Comparison of ENCODE assay signal across 8 mouse cellular contexts in the genomic region with DNA sequence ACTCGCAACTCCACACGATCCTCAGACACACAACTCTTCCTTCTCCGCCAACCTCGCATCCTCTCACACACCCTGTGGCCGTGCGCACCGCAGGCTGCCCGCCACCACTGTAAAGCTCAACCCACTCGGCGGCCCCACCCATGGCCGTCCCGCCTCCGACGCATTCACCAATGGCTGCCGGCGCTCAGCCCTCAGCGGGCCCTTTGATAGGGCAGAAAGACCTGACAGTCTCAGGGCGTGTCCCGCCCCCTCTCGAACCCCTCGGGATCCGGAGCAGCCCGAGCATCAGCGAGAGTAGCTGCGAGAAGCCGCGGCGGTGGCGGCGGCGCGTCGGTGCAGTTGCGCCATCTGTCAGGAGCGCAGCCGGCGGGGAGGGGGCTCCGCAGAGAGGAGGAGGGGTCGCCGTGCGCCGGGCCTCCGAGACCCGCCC. TPM values are rescaled to one million over a fixed set of nuclear protein-coding genes. Genes with fewer than 3 reads are reported as not detected.
DNase-seq lines count a peak whose midpoint lies in the region; ATAC-seq and TF ChIP-seq lines count a peak whose summit lies in the region.

No protein-coding gene starts in this region.

- intact Hi-C loops in gastrocnemius, adult 2 months (cut with DNase I), result no loop called here
- intact Hi-C loops in left cerebral cortex, adult 2 months (cut with DNase I), result loop anchor here (5.0 kb wide), 1 partner anchor 132 kb away; no protein-coding TSS in a partner anchor

- H3K4me1 ChIP-seq in hindbrain, postnatal 0 days (ENCODE audit: insufficient read depth, low read length), result peaks cover 28% of the 10 kb centered on the region

- H3K9ac ChIP-seq in hindbrain, postnatal 0 days (replicated peaks; ENCODE audit: low read length), result peak overlapping the region; percentile 99

- 1% methylated on average over 37 of the region's 44 CpGs for WGBS in hindbrain, postnatal 0 days

- peak overlapping the region; percentile 90 for H3K27ac ChIP-seq in gastrocnemius, adult 2 months
- peak overlapping the region; percentile 97 for H3K27ac ChIP-seq in hindbrain, postnatal 0 days
- peak overlapping the region; percentile 96 for H3K27ac ChIP-seq in left cerebral cortex, adult 2 months

- no peak; the same call in 1 of the 2 replicates for TF ChIP-seq CTCF in gastrocnemius, adult 2 months (IDR thresholded peaks at IDR 0.05)
- TF ChIP-seq CTCF in hindbrain, postnatal 0 days (IDR thresholded peaks at IDR 0.05; ENCODE audit: low read depth), result no peak
- no peak for TF ChIP-seq CTCF in left cerebral cortex, adult 2 months (IDR thresholded peaks at IDR 0.05)

- no peaks in the 10 kb centered on the region for H3K27me3 ChIP-seq in hindbrain, postnatal 0 days (ENCODE audit: insufficient read depth, low read length)

- peak; percentile 99 for DNase-seq in ZHBTc4 (ENCODE audit: low read depth, low spot score)
- peak; percentile 96 for DNase-seq in gastrocnemius, adult 2 months
- peak; percentile 99 for DNase-seq in hindbrain, postnatal 0 days (ENCODE audit: low spot score)
- DNase-seq in left cerebral cortex, adult 2 months (ENCODE audit: extremely low spot score in 1 of 2, low spot score in 2 of 2), result peak; percentile 96 to 97
- DNase-seq in right cerebral cortex, adult 2 months (ENCODE audit: low spot score in 2 of 2), result peak; percentile 97 to 98
- DNase-seq in urinary bladder, postnatal 14 days (ENCODE audit: low spot score), result peak; percentile 93

- H3K4me3 ChIP-seq in gastrocnemius, adult 2 months, result peak overlapping the region; percentile 98
- peak overlapping the region; percentile 98 for H3K4me3 ChIP-seq in hindbrain, postnatal 0 days (ENCODE audit: low read length)
- H3K4me3 ChIP-seq in left cerebral cortex, adult 2 months, result peak overlapping the region; percentile 78

- H3K9me3 ChIP-seq in hindbrain, postnatal 0 days (ENCODE audit: low read length), result no peaks in the 10 kb centered on the region

- peak; percentile 93 for ATAC-seq in common myeloid progenitor, adult 5-6 weeks (replicated peaks; ENCODE audit: low read depth, poor library complexity, severe bottlenecking)
- peak; percentile 100 for ATAC-seq in hindbrain, postnatal 0 days
- ATAC-seq in megakaryocyte, adult 5-6 weeks (ENCODE audit: poor library complexity, severe bottlenecking), result peak; percentile 97

- H3K36me3 ChIP-seq in hindbrain, postnatal 0 days (ENCODE audit: insufficient read depth, low read length), result no peaks in the 10 kb centered on the region

- peak overlapping the region; percentile 70 for H3K4me2 ChIP-seq in hindbrain, postnatal 0 days (ENCODE audit: low read depth, low read length)

RNA-seq across cellular contexts. Expression of a gene that starts 0.9 kb away (rescaled TPM):
- 29.0 and 37.6 TPM in 2 replicates for total RNA-seq in common myeloid progenitor, adult 5-6 weeks (2017)
- 10 to 100 TPM in 1 of 2 experiments, 1 to 10 TPM in 1; 7.3 to 12.0 TPM for total RNA-seq in gastrocnemius, adult 2 months (2021)
- 120 and 121 TPM in 2 replicates for total RNA-seq in hindbrain, postnatal 0 days (2014; rRNA removed)
- 94.9 and 95.2 TPM in 2 replicates for polyA plus RNA-seq in hindbrain, postnatal 0 days (2015; fragmentation: Nextera tagmentation; extraction: Ambion mirVana)
- total RNA-seq in left cerebral cortex, adult 2 months (2021), result 100 to 1,000 TPM; 116 to 117 TPM
- 19.5 and 21.3 TPM in 2 replicates for total RNA-seq in megakaryocyte, adult 5-6 weeks (2015)
- total RNA-seq in megakaryocyte, adult 5-6 weeks (2017), result 28.9 and 36.3 TPM in 2 replicates

Comparison
In these comparisons a context has a peak if more than half of its experiments do, and no peak if none do; other contexts are left out.
1. Peak in every context shown above with its lines: DNase-seq, ATAC-seq, H3K4me3 ChIP-seq and H3K27ac ChIP-seq.